Mouse (Mus musculus): ENCODE measurements at regions not wholly inside any gene's neighbourhood (a gene's known extent, or its start where the extent isn't known, plus 50 kb on each side); places are given as distances from the start of the nearest gene placed in this dataset.

DNA sequence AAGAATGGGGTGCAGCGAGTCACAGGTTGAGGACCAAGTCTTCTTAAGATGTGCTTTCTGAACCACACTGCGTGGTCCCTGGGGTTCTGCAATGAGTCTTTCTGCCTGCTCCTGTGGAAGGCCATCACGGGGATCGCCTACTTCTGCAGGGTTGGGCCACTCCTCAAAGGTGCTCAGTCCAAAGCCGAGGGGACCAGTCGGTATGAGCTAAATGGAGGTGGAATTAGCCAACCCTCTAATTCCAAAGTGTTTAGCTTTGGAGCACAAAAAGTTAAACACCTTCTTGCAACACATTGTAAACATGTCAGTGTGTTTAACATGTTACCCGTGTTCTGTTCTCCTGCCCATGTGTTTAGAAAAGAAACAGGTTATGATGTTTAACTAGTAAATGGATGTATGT lies 225.1 kb downstream of the Srbd1 start:
- H3K9ac ChIP-seq (ENCODE audit: low read length): no peak overlapping the region
- H3K4me2 ChIP-seq: no peak overlapping the region
- WGBS: 91% methylated on average over 7 of the region's 7 CpGs
- no peaks in the 10 kb centered on the region for H3K4me1 ChIP-seq (ENCODE audit: control insufficient read depth, insufficient read depth, low read length)
- no peaks in the 10 kb centered on the region for H3K9me3 ChIP-seq (ENCODE audit: control insufficient read depth, low read length)
- peaks cover 2% of the 10 kb centered on the region; the same call in 1 of the 2 replicates for H3K27me3 ChIP-seq (ENCODE audit: control insufficient read depth, insufficient read depth, low read length)
- DNase-seq (ENCODE audit: low spot score, missing footprints) (no peak), ATAC-seq (ENCODE audit: low FRiP score) (no peak)
- no peak overlapping the region for H3K4me3 ChIP-seq (ENCODE audit: low read depth, low read length)
- H3K36me3 ChIP-seq (ENCODE audit: control insufficient read depth, insufficient read depth, low read length): no peaks in the 10 kb centered on the region
- H3K27ac ChIP-seq (ENCODE audit: low read depth, low read length): no peak overlapping the region

DNA sequence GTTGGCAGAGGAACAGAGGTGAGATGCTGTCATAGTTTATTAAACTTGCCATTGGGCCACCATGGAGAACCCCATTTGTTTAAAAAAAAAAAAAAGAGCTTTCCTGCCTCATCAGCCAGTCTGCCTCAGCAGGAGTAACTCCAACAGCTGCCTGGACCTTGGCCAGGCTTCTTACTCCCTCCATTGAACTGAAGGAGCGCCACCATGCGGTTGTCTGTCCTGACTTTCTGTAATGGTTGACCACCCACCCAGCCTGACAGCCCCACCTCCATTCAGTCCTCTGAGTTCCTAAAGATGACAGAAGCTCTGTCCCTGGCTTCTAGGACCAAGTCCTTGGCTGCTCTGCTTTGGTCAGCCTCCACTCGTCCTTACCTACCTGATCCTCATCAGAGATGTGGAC lies 227.8 kb upstream of the Six2 start:
- Histone ChIP-seq H3K9me3 (ENCODE audit: control insufficient read depth, low read length) (no peaks in the 10 kb centered on the region), H3K4me3 (ENCODE audit: low read depth, low read length) (no peak overlapping the region), H3K4me1 (ENCODE audit: control insufficient read depth, insufficient read depth, low read length) (no peaks in the 10 kb centered on the region), H3K27ac (ENCODE audit: low read depth, low read length) (no peak overlapping the region), H3K36me3 (ENCODE audit: control insufficient read depth, insufficient read depth, low read length) (no peaks in the 10 kb centered on the region), H3K4me2 (no peak overlapping the region), H3K9ac (ENCODE audit: low read length) (no peak overlapping the region), H3K27me3 (ENCODE audit: control insufficient read depth, insufficient read depth, low read length) (peaks cover 2% of the 10 kb centered on the region; the same call in 1 of the 2 replicates)
- DNase-seq (ENCODE audit: low spot score, missing footprints) (no peak), ATAC-seq (ENCODE audit: low FRiP score) (no peak)
- 90% methylated on average over 3 of the region's 3 CpGs for WGBS

DNA sequence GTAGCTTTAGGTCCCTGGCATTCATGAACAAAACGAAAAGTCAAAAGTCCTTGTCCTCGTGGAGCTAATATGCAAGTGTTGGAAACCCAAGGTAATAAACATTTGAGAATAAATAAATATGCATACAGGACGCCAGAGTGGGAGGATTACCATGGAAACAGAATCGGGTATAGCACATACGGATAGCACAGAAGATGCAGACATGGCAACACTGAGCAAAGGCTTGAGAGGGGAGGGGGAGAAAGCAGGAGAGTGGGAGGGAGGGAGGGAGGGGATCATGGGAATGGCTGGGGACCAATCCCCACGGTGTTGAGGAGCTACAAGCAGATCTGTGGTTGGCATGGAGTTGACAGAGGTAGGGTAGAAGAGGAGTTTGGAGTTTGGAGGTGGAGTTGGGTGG lies 226.0 kb upstream of the Six2 start:
- H3K9ac ChIP-seq (ENCODE audit: low read length): no peak overlapping the region
- no peaks in the 10 kb centered on the region for H3K36me3 ChIP-seq (ENCODE audit: control insufficient read depth, insufficient read depth, low read length)
- H3K4me2 ChIP-seq: no peak overlapping the region
- no peak overlapping the region for H3K27ac ChIP-seq (ENCODE audit: low read depth, low read length)
- DNase-seq (ENCODE audit: low spot score, missing footprints): no peak
- no peak overlapping the region for H3K4me3 ChIP-seq (ENCODE audit: low read depth, low read length)
- peaks cover 2% of the 10 kb centered on the region; the same call in 1 of the 2 replicates for H3K27me3 ChIP-seq (ENCODE audit: control insufficient read depth, insufficient read depth, low read length)
- 75% methylated on average over 6 of the region's 6 CpGs for WGBS
- no peak for ATAC-seq (ENCODE audit: low FRiP score)
- H3K9me3 ChIP-seq (ENCODE audit: control insufficient read depth, low read length): no peaks in the 10 kb centered on the region
- no peaks in the 10 kb centered on the region for H3K4me1 ChIP-seq (ENCODE audit: control insufficient read depth, insufficient read depth, low read length)

GRCm38 (mm10) chr17:85908709-85909108 lies 220.6 kb upstream of the Six2 start:
- no peaks in the 10 kb centered on the region for H3K36me3 ChIP-seq (ENCODE audit: control insufficient read depth, insufficient read depth, low read length)
- no peaks in the 10 kb centered on the region for H3K9me3 ChIP-seq (ENCODE audit: control insufficient read depth, low read length)
- no peaks in the 10 kb centered on the region for H3K27me3 ChIP-seq (ENCODE audit: control insufficient read depth, insufficient read depth, low read length)
- no peak overlapping the region for H3K4me3 ChIP-seq (ENCODE audit: low read depth, low read length)
- no peak overlapping the region for H3K9ac ChIP-seq (ENCODE audit: low read length)
- WGBS: 88% methylated on average over 3 of the region's 3 CpGs
- H3K4me1 ChIP-seq (ENCODE audit: control insufficient read depth, insufficient read depth, low read length): no peaks in the 10 kb centered on the region
- no peak overlapping the region for H3K4me2 ChIP-seq
- no peak for ATAC-seq (ENCODE audit: low FRiP score)
- no peak for DNase-seq (ENCODE audit: low spot score, missing footprints)
- H3K27ac ChIP-seq (ENCODE audit: low read depth, low read length): no peak overlapping the region

GRCm38 (mm10) chr17:85906597-85907187 lies 218.6 kb upstream of the Six2 start:
- Histone ChIP-seq H3K9me3 (ENCODE audit: control insufficient read depth, low read length) (no peaks in the 10 kb centered on the region), H3K27me3 (ENCODE audit: control insufficient read depth, insufficient read depth, low read length) (no peaks in the 10 kb centered on the region), H3K4me1 (ENCODE audit: control insufficient read depth, insufficient read depth, low read length) (no peaks in the 10 kb centered on the region), H3K9ac (ENCODE audit: low read length) (no peak overlapping the region), H3K4me2 (no peak overlapping the region), H3K27ac (ENCODE audit: low read depth, low read length) (no peak overlapping the region), H3K36me3 (ENCODE audit: control insufficient read depth, insufficient read depth, low read length) (no peaks in the 10 kb centered on the region), H3K4me3 (ENCODE audit: low read depth, low read length) (no peak overlapping the region)
- ATAC-seq (ENCODE audit: low FRiP score) (no peak), DNase-seq (ENCODE audit: low spot score, missing footprints) (no peak)
- WGBS: 86% methylated on average over 4 of the region's 4 CpGs

DNA sequence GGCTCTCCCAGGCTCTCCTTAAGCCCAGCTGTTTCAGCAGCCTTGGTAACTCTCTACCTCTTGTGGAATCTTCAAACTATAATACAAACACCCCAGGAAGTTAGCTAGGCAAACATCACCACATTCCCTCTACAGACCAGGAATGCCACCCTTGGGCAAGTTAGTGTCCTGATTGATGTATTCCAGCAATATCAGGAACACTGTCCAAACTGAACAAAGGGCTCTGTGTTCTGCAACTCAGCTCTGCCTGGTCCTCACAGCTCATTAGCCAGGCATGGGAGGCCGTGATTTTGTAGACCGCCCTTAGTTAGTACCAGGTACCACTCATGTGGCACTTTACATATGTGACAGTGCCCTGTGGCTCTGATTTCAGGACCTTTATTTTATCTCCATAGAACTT lies 214.5 kb upstream of the Six2 start:
- Histone ChIP-seq H3K9ac (ENCODE audit: low read length) (no peak overlapping the region), H3K9me3 (ENCODE audit: control insufficient read depth, low read length) (no peaks in the 10 kb centered on the region), H3K4me3 (ENCODE audit: low read depth, low read length) (no peak overlapping the region), H3K27me3 (ENCODE audit: control insufficient read depth, insufficient read depth, low read length) (no peaks in the 10 kb centered on the region), H3K36me3 (ENCODE audit: control insufficient read depth, insufficient read depth, low read length) (no peaks in the 10 kb centered on the region), H3K4me2 (no peak overlapping the region), H3K27ac (ENCODE audit: low read depth, low read length) (no peak overlapping the region), H3K4me1 (ENCODE audit: control insufficient read depth, insufficient read depth, low read length) (no peaks in the 10 kb centered on the region)
- ATAC-seq (ENCODE audit: low FRiP score) (no peak), DNase-seq (ENCODE audit: low spot score, missing footprints) (no peak)
- WGBS: 93% methylated on average over 2 of the region's 2 CpGs

DNA sequence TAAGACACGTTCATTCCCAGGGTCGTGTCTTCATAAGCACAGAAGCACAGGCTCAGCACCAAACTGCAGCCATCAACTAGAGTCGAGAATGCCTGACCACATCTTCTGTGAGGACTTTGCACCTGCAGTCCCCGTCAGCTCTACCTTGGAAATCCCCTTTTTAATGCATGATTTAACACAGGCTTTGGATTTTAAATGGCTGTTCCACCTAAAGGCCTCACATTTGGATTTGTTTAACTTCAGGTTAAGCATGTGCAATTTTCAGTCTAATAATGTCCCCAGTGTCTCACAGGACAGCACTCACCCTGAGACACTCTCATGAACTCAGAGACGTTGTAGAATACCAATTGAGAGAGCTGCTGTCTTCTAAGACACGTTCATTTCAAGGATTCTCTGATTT lies 211.0 kb upstream of the Six2 start:
- Histone ChIP-seq H3K36me3 (ENCODE audit: control insufficient read depth, insufficient read depth, low read length) (no peaks in the 10 kb centered on the region), H3K27ac (ENCODE audit: low read depth, low read length) (no peak overlapping the region), H3K4me1 (ENCODE audit: control insufficient read depth, insufficient read depth, low read length) (no peaks in the 10 kb centered on the region), H3K9me3 (ENCODE audit: control insufficient read depth, low read length) (no peaks in the 10 kb centered on the region), H3K4me3 (ENCODE audit: low read depth, low read length) (no peak overlapping the region), H3K4me2 (no peak overlapping the region), H3K27me3 (ENCODE audit: control insufficient read depth, insufficient read depth, low read length) (no peaks in the 10 kb centered on the region), H3K9ac (ENCODE audit: low read length) (no peak overlapping the region)
- ATAC-seq (ENCODE audit: low FRiP score): no peak
- 84% methylated on average over 6 of the region's 6 CpGs for WGBS
- no peak for DNase-seq (ENCODE audit: low spot score, missing footprints)

- H3K27me3 ChIP-seq (ENCODE audit: control insufficient read depth, insufficient read depth, low read length): no peaks in the 10 kb centered on the region
- no peak overlapping the region for H3K27ac ChIP-seq (ENCODE audit: low read depth, low read length)
- DNase-seq (ENCODE audit: low spot score, missing footprints) (no peak), ATAC-seq (ENCODE audit: low FRiP score) (no peak)
- 61% methylated on average over 5 of the region's 5 CpGs for WGBS
- H3K9me3 ChIP-seq (ENCODE audit: control insufficient read depth, low read length): no peaks in the 10 kb centered on the region
- no peak overlapping the region for H3K4me3 ChIP-seq (ENCODE audit: low read depth, low read length)
- H3K36me3 ChIP-seq (ENCODE audit: control insufficient read depth, insufficient read depth, low read length): no peaks in the 10 kb centered on the region
- H3K4me1 ChIP-seq (ENCODE audit: control insufficient read depth, insufficient read depth, low read length): no peaks in the 10 kb centered on the region
- no peak overlapping the region for H3K9ac ChIP-seq (ENCODE audit: low read length)
- no peak overlapping the region for H3K4me2 ChIP-seq
Observed at GRCm38 (mm10) chr17:85895978-85896377, 207.9 kb upstream of the Six2 start.

DNA sequence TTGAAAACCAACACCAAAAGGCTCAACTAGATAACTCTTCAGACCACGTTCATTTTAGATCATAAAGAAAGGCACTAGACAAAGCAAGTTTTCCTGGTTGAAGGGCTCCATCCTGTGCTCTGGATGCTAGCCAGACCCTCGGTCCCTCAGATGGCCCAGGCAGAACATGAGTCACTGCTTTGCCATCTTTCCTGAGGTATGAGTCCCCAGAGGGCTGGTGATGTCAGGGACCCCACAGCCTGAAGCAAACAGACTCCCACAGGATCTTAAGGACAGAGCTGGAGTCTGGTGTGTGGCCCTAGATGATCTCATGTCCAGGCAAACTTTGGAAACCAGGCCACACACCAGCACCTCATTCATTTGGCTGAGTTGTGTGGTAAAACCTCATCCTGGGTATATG lies 203.2 kb upstream of the Six2 start:
- H3K9ac ChIP-seq (ENCODE audit: low read length): no peak overlapping the region
- H3K4me3 ChIP-seq (ENCODE audit: low read depth, low read length): no peak overlapping the region
- no peaks in the 10 kb centered on the region for H3K4me1 ChIP-seq (ENCODE audit: control insufficient read depth, insufficient read depth, low read length)
- H3K9me3 ChIP-seq (ENCODE audit: control insufficient read depth, low read length): no peaks in the 10 kb centered on the region
- DNase-seq (ENCODE audit: low spot score, missing footprints) (no peak), ATAC-seq (ENCODE audit: low FRiP score) (no peak)
- no peak overlapping the region for H3K27ac ChIP-seq (ENCODE audit: low read depth, low read length)
- no peak overlapping the region for H3K4me2 ChIP-seq
- no peaks in the 10 kb centered on the region for H3K36me3 ChIP-seq (ENCODE audit: control insufficient read depth, insufficient read depth, low read length)
- no peaks in the 10 kb centered on the region for H3K27me3 ChIP-seq (ENCODE audit: control insufficient read depth, insufficient read depth, low read length)
- WGBS: 92% methylated on average over 2 of the region's 2 CpGs

All from midbrain, embryonic 11.5 days (tissue).